Mouse (Mus musculus): Measurements from ENCODE around the gene Poll.

DNA sequence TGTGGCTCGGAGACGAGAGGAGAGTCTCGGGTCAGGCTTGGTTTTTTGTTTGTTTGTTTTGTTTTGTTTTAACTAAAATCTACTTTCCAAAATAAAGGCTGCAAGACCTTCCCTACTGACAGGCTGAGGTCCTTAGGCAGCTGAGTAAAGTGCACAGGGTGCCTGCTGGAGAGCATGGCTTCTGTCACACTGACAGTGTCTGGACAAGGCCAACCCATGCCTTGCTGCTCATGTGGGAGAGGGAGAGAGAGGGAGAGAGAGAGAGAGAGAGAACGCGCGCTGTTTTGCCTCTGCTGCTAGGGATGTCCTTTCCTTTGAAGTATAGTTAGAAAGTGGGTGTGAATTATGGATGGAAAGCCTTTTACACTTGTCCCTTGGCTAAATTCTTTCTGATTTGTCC, 28.8 kb downstream of the Poll start:
- no peak for TF ChIP-seq POLR2A (IDR thresholded peaks at IDR 0.05; ENCODE audit: insufficient read depth, low read depth, low read length)
- TF ChIP-seq CTCF (IDR thresholded peaks at IDR 0.05) = no peak

Measured in heart, adult 2 months (tissue).